Comparison of ENCODE assay signal across 18 mouse cellular contexts in genomic region chr9:45399434-45399833, GRCm38 (mm10). TPM values are rescaled to one million over a fixed set of nuclear protein-coding genes. Genes with fewer than 3 reads are reported as not detected.
DNase-seq lines count a peak whose midpoint lies in the region; ATAC-seq and TF ChIP-seq lines count a peak whose summit lies in the region.
"Had no signal": no experiment of that assay in that cellular context is flagged by ENCODE, and none has a peak within 500 bp of the region (broad histone marks: within the 10 kb centered on the region; RNA-seq: fewer than 3 reads in every experiment).

Gene Fxyd2, plus strand, starts transcription at chr9:45399669.

- H3K36me3 ChIP-seq in hindbrain, embryonic 16.5 days (ENCODE audit: control insufficient read depth, insufficient read depth, low read length) = peaks cover 16% of the 10 kb centered on the region
- peaks cover 21% of the 10 kb centered on the region for H3K36me3 ChIP-seq in hindbrain, embryonic 10.5 days
- no peaks in the 10 kb centered on the region for H3K36me3 ChIP-seq in spleen, adult 2 months (ENCODE audit: control insufficient read depth, insufficient read depth, low read length)
- H3K36me3 ChIP-seq in kidney, postnatal 0 days (ENCODE audit: insufficient read depth, low read length) = no peaks in the 10 kb centered on the region
- H3K36me3 ChIP-seq: stomach, embryonic 15.5 days had no signal

- no peak within 1 kb of the TSS for H3K27ac ChIP-seq in hindbrain, embryonic 16.5 days (ENCODE audit: low read depth, low read length)
- no peak within 1 kb of the TSS for H3K27ac ChIP-seq in hindbrain, embryonic 10.5 days
- no peak within 1 kb of the TSS for H3K27ac ChIP-seq in spleen, adult 2 months (ENCODE audit: insufficient read depth, low read length)
- no peak within 1 kb of the TSS for H3K27ac ChIP-seq in brown adipose tissue, adult 24 weeks (replicated peaks; ENCODE audit: low read depth, low read length)
- H3K27ac ChIP-seq in kidney, postnatal 0 days = peak within 1 kb of the TSS; percentile 62; the same call in 1 of the 2 replicates
- H3K27ac ChIP-seq: limb, embryonic 15.5 days; macrophage; stomach, embryonic 15.5 days had no signal

- no peak for TF ChIP-seq CTCF in spleen, adult 2 months (IDR thresholded peaks at IDR 0.05; ENCODE audit: extremely low read depth, insufficient read depth, insufficient read length, insufficient replicate concordance)
- no peak for TF ChIP-seq CTCF in kidney, postnatal 0 days (IDR thresholded peaks at IDR 0.05; ENCODE audit: low read depth)

- no peaks in the 10 kb centered on the region for H3K4me1 ChIP-seq in hindbrain, embryonic 16.5 days (ENCODE audit: control insufficient read depth, insufficient read depth, low read depth, low read length)
- peaks cover 8% of the 10 kb centered on the region; the same call in 1 of the 2 replicates for H3K4me1 ChIP-seq in hindbrain, embryonic 10.5 days (replicated peaks)
- H3K4me1 ChIP-seq in spleen, adult 2 months (ENCODE audit: control insufficient read depth, insufficient read depth, insufficient read length) = no peaks in the 10 kb centered on the region
- no peaks in the 10 kb centered on the region for H3K4me1 ChIP-seq in brown adipose tissue, adult 24 weeks (ENCODE audit: control insufficient read depth, insufficient read depth, insufficient read length, low read length)
- no peaks in the 10 kb centered on the region for H3K4me1 ChIP-seq in kidney, postnatal 0 days (replicated peaks; ENCODE audit: insufficient read depth, low read length)
- H3K4me1 ChIP-seq: limb, embryonic 15.5 days; stomach, embryonic 15.5 days had no signal

- H3K27me3 ChIP-seq in hindbrain, embryonic 16.5 days (replicated peaks; ENCODE audit: control insufficient read depth, insufficient read depth, low read length) = no peaks in the 10 kb centered on the region
- peaks cover 12% of the 10 kb centered on the region for H3K27me3 ChIP-seq in hindbrain, embryonic 10.5 days (ENCODE audit: insufficient read depth, poor library complexity, severe bottlenecking)
- no peaks in the 10 kb centered on the region; the same call in 1 of the 2 replicates for H3K27me3 ChIP-seq in spleen, adult 2 months (ENCODE audit: control insufficient read depth, insufficient read depth, low read length)
- no peaks in the 10 kb centered on the region for H3K27me3 ChIP-seq in kidney, postnatal 0 days (ENCODE audit: insufficient read depth, low read length)
- H3K27me3 ChIP-seq: stomach, embryonic 15.5 days had no signal

- no peak for DNase-seq in hindbrain, embryonic 10.5 days (ENCODE audit: low spot score)
- no peak for DNase-seq in spleen, adult 2 months (ENCODE audit: low read depth in 1 of 2, low spot score in 2 of 2)
- DNase-seq in spleen, postnatal 4 days (ENCODE audit: low spot score in 2 of 2) = no peak
- DNase-seq in kidney, postnatal 0 days (ENCODE audit: low spot score) = no peak
- no peak for DNase-seq in natural killer cell, adult 2 months (ENCODE audit: low spot score in 2 of 2)
- DNase-seq in cerebellum, adult 8-10 months = no peak
- DNase-seq: adrenal gland, adult 8-10 months; cerebellum, adult 9-10 months; lung, adult 2 months; retina, postnatal 1 day had no signal

- no peaks in the 10 kb centered on the region for H3K9me3 ChIP-seq in hindbrain, embryonic 16.5 days (ENCODE audit: control insufficient read depth, low read length)
- H3K9me3 ChIP-seq in hindbrain, embryonic 10.5 days = no peaks in the 10 kb centered on the region
- H3K9me3 ChIP-seq in kidney, postnatal 0 days (replicated peaks; ENCODE audit: low read length) = no peaks in the 10 kb centered on the region
- H3K9me3 ChIP-seq: limb, embryonic 15.5 days; stomach, embryonic 15.5 days had no signal

- no peak within 1 kb of the TSS for H3K4me3 ChIP-seq in hindbrain, embryonic 16.5 days (ENCODE audit: low read length)
- H3K4me3 ChIP-seq in hindbrain, embryonic 10.5 days = no peak within 1 kb of the TSS
- H3K4me3 ChIP-seq in spleen, adult 2 months (ENCODE audit: extremely low read depth, insufficient read depth, insufficient read length) = no peak within 1 kb of the TSS
- H3K4me3 ChIP-seq in brown adipose tissue, adult 24 weeks (ENCODE audit: insufficient read depth, low read depth, low read length) = no peak within 1 kb of the TSS
- no peak within 1 kb of the TSS for H3K4me3 ChIP-seq in kidney, postnatal 0 days (replicated peaks; ENCODE audit: low read depth, low read length)
- H3K4me3 ChIP-seq: limb, embryonic 15.5 days; stomach, embryonic 15.5 days had no signal

- H3K4me2 ChIP-seq in hindbrain, embryonic 16.5 days (ENCODE audit: low read length) = no peak within 1 kb of the TSS
- H3K4me2 ChIP-seq in kidney, postnatal 0 days (ENCODE audit: low read length) = no peak within 1 kb of the TSS
- H3K4me2 ChIP-seq: limb, embryonic 15.5 days; stomach, embryonic 15.5 days had no signal

- H3K9ac ChIP-seq in hindbrain, embryonic 16.5 days (ENCODE audit: low read depth, low read length) = no peak within 1 kb of the TSS
- no peak within 1 kb of the TSS for H3K9ac ChIP-seq in kidney, postnatal 0 days (ENCODE audit: low read depth, low read length)
- H3K9ac ChIP-seq: limb, embryonic 15.5 days; stomach, embryonic 15.5 days had no signal

- no peak for TF ChIP-seq POLR2A in spleen, adult 2 months (IDR thresholded peaks at IDR 0.05; ENCODE audit: low read depth, low read length)

- ATAC-seq in hindbrain, embryonic 16.5 days = no peak
- no peak for ATAC-seq in kidney, postnatal 0 days (replicated peaks; ENCODE audit: low FRiP score, low read depth)
- ATAC-seq: forebrain, embryonic 14.5 days; inflammation-experienced regulatory T-cells, adult 6 months had no signal

- 76% methylated on average over 4 of the region's 4 CpGs for WGBS in hindbrain, embryonic 16.5 days
- WGBS in hindbrain, embryonic 10.5 days = 74% methylated on average over 4 of the region's 4 CpGs
- 82% methylated on average over 4 of the region's 4 CpGs for WGBS in spleen, adult 2 months
- 70% methylated on average over 4 of the region's 4 CpGs for WGBS in kidney, postnatal 0 days

RNA-seq across cellular contexts. Expression of gene Fxyd2, which starts in this region (rescaled TPM):
- polyA plus RNA-seq in hindbrain, embryonic 16.5 days (2015; fragmentation: Nextera tagmentation; extraction: Ambion mirVana) = 11.7 and 15.7 TPM in 2 replicates
- 0.93 and 1.1 TPM in 2 replicates for polyA plus RNA-seq in hindbrain, embryonic 10.5 days (2016; fragmentation: Nextera tagmentation; extraction: Ambion mirVana)
- 6.1 and 23.9 TPM in 2 replicates for polyA plus RNA-seq in spleen, adult 2 months (2012; rRNA removed)
- 2.8 and 15.3 TPM in 2 replicates for polyA plus RNA-seq in brown adipose tissue, adult 24 weeks (2012; ENCODE audit: insufficient read depth, insufficient read length, missing spikeins)
- 2,817 and 2,959 TPM in 2 replicates for polyA plus RNA-seq in kidney, postnatal 0 days (2015; fragmentation: Nextera tagmentation; extraction: Ambion mirVana)
- polyA plus RNA-seq: C2C12 had no signal

Comparison
In these comparisons a context has a peak if more than half of its experiments do, and no peak if none do; other contexts are left out.
1. RNA of gene Fxyd2 (polyA plus RNA-seq): 2,817 to 2,959 TPM in kidney, postnatal 0 days; 6.1 to 23.9 TPM in spleen, adult 2 months, 11.7 to 15.7 TPM in hindbrain, embryonic 16.5 days, 2.8 to 15.3 TPM in brown adipose tissue, adult 24 weeks and 0.93 to 1.1 TPM in hindbrain, embryonic 10.5 days; every median in the first group is over 100 times any median in the second.